Mouse (Mus musculus) liver, embryonic 15.5 days (tissue): ENCODE data around the gene Bcl2l2. TPM values are rescaled to one million over a fixed set of nuclear protein-coding genes. Genes with fewer than 3 reads are reported as not detected.

Source experiments
- ATAC-seq: fragments of 200-750 bp; cut with Nextera tagmentation; 2 replicates; pipeline ENCODE4 v1.8.0; 2017; ENCODE audit warnings: moderate number of reproducible peaks, mild to moderate bottlenecking, moderate library complexity; ENCODE audit not compliant: insufficient read depth
- H3K27ac ChIP-seq: fragments of 300-500 bp; sonication (generic); replicated peaks from 2 replicates; pipeline ENCODE4 v1.5.1; 2015; ENCODE audit warnings: mild to moderate bottlenecking, inconsistent platforms
- H3K27me3 ChIP-seq: fragments of 300-500 bp; sonication (generic); 2 replicates; pipeline ENCODE4 v1.6.1; 2015; ENCODE audit warnings: mild to moderate bottlenecking, inconsistent platforms
- H3K36me3 ChIP-seq: fragments of 300-500 bp; sonication (generic); replicated peaks from 2 replicates; pipeline ENCODE4 v1.6.1; 2015; ENCODE audit warnings: moderate library complexity, mild to moderate bottlenecking, inconsistent platforms
- H3K4me1 ChIP-seq: fragments of 300-500 bp; sonication (generic); replicated peaks from 2 replicates; pipeline ENCODE4 v1.6.1; 2015; ENCODE audit warnings: inconsistent platforms
- H3K4me2 ChIP-seq: fragments of 300-500 bp; sonication (generic); 2 replicates; pipeline ENCODE4 v1.6.1; 2015; ENCODE audit warnings: moderate library complexity, mild to moderate bottlenecking, inconsistent platforms
- H3K4me3 ChIP-seq: fragments of 300-500 bp; sonication (generic); replicated peaks from 2 replicates; pipeline ENCODE4 v1.5.1; 2015; ENCODE audit warnings: mild to moderate bottlenecking, inconsistent platforms
- H3K9ac ChIP-seq: fragments of 300-500 bp; sonication (generic); 2 replicates; pipeline ENCODE4 v1.6.1; 2015; ENCODE audit warnings: moderate library complexity, mild to moderate bottlenecking, inconsistent platforms
- H3K9me3 ChIP-seq: fragments of 300-500 bp; sonication (generic); replicated peaks from 2 replicates; pipeline ENCODE4 v1.6.1; 2016; ENCODE audit warnings: inconsistent platforms
- WGBS: fragments of 180-500 bp; shearing (Covaris S2); methylation state at CpG from one replicate; pipeline ENCODE4 v1.1.7; 2015; ENCODE audit warnings: mixed read lengths; ENCODE audit not compliant: insufficient replicate concordance; 5-methylcytosine and 5-hydroxymethylcytosine counted together
- polyA plus RNA-seq: library from polyadenylated mRNA; unstranded; fragments of >200 nt; fragmentation: Nextera tagmentation; extraction: Ambion mirVana; gene quantifications from 2 replicates; pipeline ENCODE4 v1.2.1, GENCODE M21; 2015

Gene Bcl2l2
- polyA plus RNA-seq, 1 experiment from 2014 or later, result 0.46 TPM

GRCm38 (mm10) chr14:54937361-54938182 is 54.4 kb downstream of the Bcl2l2 start:
- no peak for ATAC-seq
- H3K4me1 ChIP-seq, result no peaks in the 10 kb centered on the region
- H3K27me3 ChIP-seq, result peaks cover 8% of the 10 kb centered on the region; the same call in 1 of the 2 replicates
- H3K36me3 ChIP-seq, result no peaks in the 10 kb centered on the region
- H3K9ac ChIP-seq, result no peak overlapping the region
- H3K4me3 ChIP-seq, result no peak overlapping the region
- 69% methylated on average over 16 of the region's 16 CpGs for WGBS
- H3K9me3 ChIP-seq, result no peaks in the 10 kb centered on the region
- no peak overlapping the region for H3K4me2 ChIP-seq
- no peak overlapping the region for H3K27ac ChIP-seq

Other genes starting within 250 kb of the Bcl2l2 start
- not detected in 2 replicates for gene Gm17606, start 242.4 kb upstream of the Bcl2l2 start, polyA plus RNA-seq
- 0.16 and 0.35 TPM in 2 replicates for gene Cdh24, start 242.0 kb upstream of the Bcl2l2 start, polyA plus RNA-seq
- 39.3 and 39.5 TPM in 2 replicates for gene 1700123O20Rik, start 197.2 kb upstream of the Bcl2l2 start, polyA plus RNA-seq
- gene Acin1, start 196.4 kb upstream of the Bcl2l2 start, polyA plus RNA-seq, result 47.3 and 48.7 TPM in 2 replicates
- 0.05 TPM in 1 of 2 replicates, not detected in the other for gene Gm29776, start 184.5 kb upstream of the Bcl2l2 start, polyA plus RNA-seq
- gene Cebpe, start 171.2 kb upstream of the Bcl2l2 start, polyA plus RNA-seq, result 10.6 and 12.6 TPM in 2 replicates
- gene Slc7a8, start 101.4 kb upstream of the Bcl2l2 start, polyA plus RNA-seq, result 3.0 and 3.5 TPM in 2 replicates
- not detected in 2 replicates for gene Rnf212b, start 69.2 kb upstream of the Bcl2l2 start, polyA plus RNA-seq
- gene Homez, start 12.4 kb upstream of the Bcl2l2 start, polyA plus RNA-seq, result 1.6 and 2.6 TPM in 2 replicates
- 0.33 and 0.63 TPM in 2 replicates for gene Ppp1r3e, start 5.8 kb upstream of the Bcl2l2 start, polyA plus RNA-seq
- not detected in 2 replicates for gene Gm20521, start 64 bp downstream of the Bcl2l2 start, polyA plus RNA-seq
- gene Pabpn1, start 9.1 kb downstream of the Bcl2l2 start, polyA plus RNA-seq, result 38.6 and 46.2 TPM in 2 replicates
- 2.2 TPM in 2 replicates for gene Slc22a17, start 29.8 kb downstream of the Bcl2l2 start, polyA plus RNA-seq
- gene Efs, start 42.7 kb downstream of the Bcl2l2 start, polyA plus RNA-seq, result 0.62 and 0.63 TPM in 2 replicates
- gene Il25, start 49.3 kb downstream of the Bcl2l2 start, polyA plus RNA-seq, result not detected in 2 replicates
- 0.18 TPM in 1 of 2 replicates, not detected in the other for gene Cmtm5, start 52.9 kb downstream of the Bcl2l2 start, polyA plus RNA-seq
- 0.68 and 0.69 TPM in 2 replicates for gene Myh6, start 83.5 kb downstream of the Bcl2l2 start, polyA plus RNA-seq
- gene Gm17428, start 93.6 kb downstream of the Bcl2l2 start, polyA plus RNA-seq, result not detected in 2 replicates
- gene Myh7, start 111.2 kb downstream of the Bcl2l2 start, polyA plus RNA-seq, result 3.6 and 3.8 TPM in 2 replicates
- 34.0 and 34.6 TPM in 2 replicates for gene Ngdn, start 132.1 kb downstream of the Bcl2l2 start, polyA plus RNA-seq
- gene Zfhx2, start 208.9 kb downstream of the Bcl2l2 start, polyA plus RNA-seq, result 1.2 and 1.6 TPM in 2 replicates
- gene Thtpa, start 211.4 kb downstream of the Bcl2l2 start, polyA plus RNA-seq, result 4.4 and 6.2 TPM in 2 replicates
- 16.3 and 17.4 TPM in 2 replicates for gene Ap1g2, start 223.2 kb downstream of the Bcl2l2 start, polyA plus RNA-seq
- 0.02 TPM in 1 of 2 replicates, not detected in the other for gene Jph4, start 233.6 kb downstream of the Bcl2l2 start, polyA plus RNA-seq